Mouse (Mus musculus): ENCODE data around the gene Cntnap1. TPM values are rescaled to one million over a fixed set of nuclear protein-coding genes. Genes with fewer than 3 reads are reported as not detected.
"Not testable (repeated sequence)": the region's sequence is repeated elsewhere in the genome, so short reads cannot be mapped to it uniquely, and the experiment has no call there.

Gene Cntnap1
- total RNA-seq, 2 experiments from 2014 or later: 169 to 171 TPM

DNA sequence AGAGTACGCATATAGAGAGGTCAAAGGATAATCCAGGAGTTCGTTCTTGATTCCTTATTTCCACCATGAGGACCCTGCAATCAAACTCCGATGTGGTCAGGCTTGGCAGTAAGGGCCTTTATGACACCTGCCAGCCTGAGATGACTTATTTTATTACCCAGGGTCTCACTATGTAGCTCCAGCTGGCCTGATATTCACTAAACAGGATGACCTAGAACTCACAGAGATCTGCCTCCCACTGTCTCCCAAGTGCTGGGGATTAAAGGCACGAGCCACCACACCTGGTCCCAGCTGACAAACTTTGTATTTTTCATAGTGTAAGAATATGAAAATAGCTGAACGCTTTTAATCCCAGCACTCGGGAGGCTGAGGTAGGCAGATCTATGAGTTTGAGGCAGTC, 15.2 kb upstream of the Cntnap1 start:
- DNase-seq (ENCODE audit: low spot score in 2 of 2): no peak
- H3K27ac ChIP-seq: peak overlapping the region; percentile 92; the same call in 1 of the 2 replicates
- H3K4me3 ChIP-seq: peak overlapping the region; percentile 68; the same call in 1 of the 2 replicates
- TF ChIP-seq CTCF (conservative IDR thresholded peaks at IDR 0.05): no peak

GRCm38 (mm10) chr11:101155728-101156371, 14.5 kb upstream of the Cntnap1 start, which contains the start of gene Tubg2:
Gene Tubg2, plus strand, starts transcription at chr11:101155907.
- TF ChIP-seq CTCF (conservative IDR thresholded peaks at IDR 0.05): 0 out of 2 replicates have a peak, but pooled peaks have one; percentile 25
- peak within 1 kb of the TSS; percentile 92 for H3K27ac ChIP-seq

GRCm38 (mm10) chr11:101160151-101160550, 10.2 kb upstream of the Cntnap1 start:
- not testable (repeated sequence) for DNase-seq (ENCODE audit: low spot score in 2 of 2); H3K4me3 ChIP-seq; H3K27ac ChIP-seq

More at GRCm38 (mm10) chr11:101155728-101156371, 14.5 kb upstream of the Cntnap1 start, which contains the start of gene Tubg2:
- H3K4me3 ChIP-seq: peak within 1 kb of the TSS; percentile 68
- DNase-seq (ENCODE audit: low spot score in 2 of 2): peak; percentile 72 to 86

- H3K27ac ChIP-seq; H3K4me3 ChIP-seq; DNase-seq (ENCODE audit: low spot score in 2 of 2): not testable (repeated sequence)
These were observed 9.3 kb upstream of the Cntnap1 start for GRCm38 (mm10) chr11:101160981-101161505.

DNA sequence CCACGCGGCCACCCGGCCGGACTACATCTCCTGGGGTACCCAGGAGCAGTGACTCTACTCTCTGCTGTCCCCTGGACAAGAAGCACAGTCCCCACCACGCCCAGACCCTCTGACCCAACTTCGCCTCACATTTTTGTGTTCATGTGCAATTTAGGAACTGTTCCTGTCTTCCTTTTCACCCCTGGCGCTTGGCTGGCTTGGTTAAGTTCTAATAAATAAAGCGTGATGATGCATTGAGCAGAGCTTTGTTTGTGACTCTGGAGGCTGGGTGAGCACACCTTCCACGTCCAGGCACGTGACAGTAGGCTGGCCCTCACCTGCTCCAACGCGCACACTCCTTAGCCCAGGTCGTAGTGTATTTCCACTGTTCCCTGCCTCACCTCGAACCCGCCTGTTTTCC, 8.8 kb upstream of the Cntnap1 start:
- no peak for TF ChIP-seq CTCF (conservative IDR thresholded peaks at IDR 0.05)
- DNase-seq (ENCODE audit: low spot score in 2 of 2): no peak
- Histone ChIP-seq H3K4me3 (no peak overlapping the region), H3K27ac (no peak overlapping the region)

- H3K27ac ChIP-seq: peak overlapping the region; percentile 47; the same call in 1 of the 2 replicates
- H3K4me3 ChIP-seq: no peak overlapping the region
- no peak for DNase-seq (ENCODE audit: low spot score in 2 of 2)
- TF ChIP-seq CTCF (conservative IDR thresholded peaks at IDR 0.05): no peak
These were observed 8.0 kb upstream of the Cntnap1 start for GRCm38 (mm10) chr11:101162301-101162700.

DNA sequence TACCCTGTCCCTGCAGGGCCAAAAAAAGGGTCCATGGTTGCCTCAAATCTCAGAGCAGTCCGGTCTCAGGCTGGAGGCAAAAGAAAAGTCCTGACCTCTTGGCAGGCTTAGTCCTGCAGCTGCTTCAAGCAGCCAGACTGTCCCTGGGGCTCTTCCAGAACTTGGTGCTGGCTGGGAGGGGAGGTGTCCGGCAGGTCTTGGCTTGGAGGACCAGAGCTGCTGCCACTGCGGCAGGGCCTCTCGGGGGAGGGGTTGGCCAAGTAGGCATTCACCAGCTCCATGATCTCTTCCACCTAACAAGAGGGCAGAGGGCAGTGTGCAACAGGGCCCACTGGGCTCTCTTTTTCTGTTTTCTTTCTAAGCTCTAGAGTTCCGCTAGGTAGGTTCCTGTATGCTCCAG, 7.6 kb upstream of the Cntnap1 start:
- Histone ChIP-seq H3K4me3 (no peak overlapping the region), H3K27ac (peak overlapping the region; percentile 47; the same call in 1 of the 2 replicates)
- DNase-seq (ENCODE audit: low spot score in 2 of 2): no peak
- TF ChIP-seq CTCF (conservative IDR thresholded peaks at IDR 0.05): no peak

GRCm38 (mm10) chr11:101163476-101164350, 6.6 kb upstream of the Cntnap1 start:
- Histone ChIP-seq H3K27ac (peak overlapping the region; percentile 47; the same call in 1 of the 2 replicates), H3K4me3 (no peak overlapping the region)
- TF ChIP-seq CTCF (conservative IDR thresholded peaks at IDR 0.05): no peak
- no peak for DNase-seq (ENCODE audit: low spot score in 2 of 2)

- DNase-seq (ENCODE audit: low spot score in 2 of 2): no peak
These were observed 6.0 kb upstream of the Cntnap1 start for GRCm38 (mm10) chr11:101164351-101164665.

DNA sequence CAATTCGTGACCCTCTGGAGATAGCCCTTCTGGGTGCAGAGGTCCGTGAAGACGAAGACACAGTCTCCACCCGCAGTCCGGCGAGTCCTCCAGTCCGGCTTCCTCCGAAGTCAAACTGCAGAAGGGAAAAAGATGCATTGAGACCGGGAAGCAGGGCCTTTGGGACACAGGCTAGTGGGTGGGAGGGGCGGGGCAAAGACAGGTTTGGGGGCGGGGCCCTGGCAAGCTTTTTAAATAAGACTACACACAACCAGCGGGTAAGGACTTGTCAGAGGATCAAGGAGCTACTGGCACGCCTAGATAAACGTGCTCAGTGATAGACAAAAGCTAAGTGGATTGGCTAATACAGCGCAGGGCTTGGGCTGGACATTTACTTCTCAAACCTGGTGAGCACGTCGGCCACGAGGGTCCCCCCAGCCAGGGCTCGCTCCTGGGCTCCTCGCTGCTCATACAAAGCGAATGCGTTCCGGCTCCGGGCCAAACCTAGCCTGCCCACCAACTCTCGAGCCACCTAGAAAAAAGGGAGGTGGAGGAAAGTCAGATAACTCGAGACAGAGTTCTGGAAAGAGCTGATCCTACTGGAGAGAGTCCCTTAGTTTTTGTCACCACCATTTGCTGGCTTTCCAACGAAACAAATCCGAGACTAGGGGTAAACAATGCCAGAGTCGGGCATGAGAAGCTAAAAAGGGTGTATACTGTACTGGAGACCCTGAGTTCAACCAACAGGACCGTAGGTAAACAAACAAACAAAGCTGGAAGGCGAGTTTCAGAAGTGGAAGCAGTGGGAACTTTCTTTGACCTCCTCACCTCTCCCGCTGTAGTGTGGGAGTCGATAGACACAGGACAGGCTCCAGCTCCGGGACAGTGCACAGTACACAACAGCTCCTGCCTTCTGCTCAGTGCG, 5.4 kb upstream of the Cntnap1 start:
- DNase-seq (ENCODE audit: low spot score in 2 of 2): no peak
- no peak for TF ChIP-seq CTCF (conservative IDR thresholded peaks at IDR 0.05)
- H3K27ac ChIP-seq: no peak overlapping the region
- no peak overlapping the region for H3K4me3 ChIP-seq

More at GRCm38 (mm10) chr11:101164351-101164665, 6.0 kb upstream of the Cntnap1 start:
- no peak overlapping the region for H3K4me3 ChIP-seq
- H3K27ac ChIP-seq: no peak overlapping the region
- no peak for TF ChIP-seq CTCF (conservative IDR thresholded peaks at IDR 0.05)

- H3K27ac ChIP-seq: no peak overlapping the region
- DNase-seq (ENCODE audit: low spot score in 2 of 2): no peak
- no peak overlapping the region for H3K4me3 ChIP-seq
- TF ChIP-seq CTCF (conservative IDR thresholded peaks at IDR 0.05): no peak
These were observed 4.0 kb upstream of the Cntnap1 start for GRCm38 (mm10) chr11:101166357-101166756.

- TF ChIP-seq CTCF (conservative IDR thresholded peaks at IDR 0.05): no peak
- DNase-seq (ENCODE audit: low spot score in 2 of 2): no peak
- no peak overlapping the region for H3K27ac ChIP-seq
- H3K4me3 ChIP-seq: no peak overlapping the region
These were observed 2.9 kb upstream of the Cntnap1 start for GRCm38 (mm10) chr11:101167211-101167962.
